Mouse (Mus musculus) testis, adult 2 months (tissue): ENCODE measurements around the gene Tsc2.

Experiments
- CTCF ChIP-seq: fragments of 200-500 bp; IDR thresholded peaks from 2 replicates; pipeline ENCODE4 v1.5.1; 2012; ENCODE audit warnings: low read depth, mild to moderate bottlenecking, inconsistent platforms, low read length, moderate library complexity; ENCODE audit not compliant: control insufficient read depth, insufficient read depth, insufficient replicate concordance
- POLR2A ChIP-seq: fragments of 200-500 bp; IDR thresholded peaks from 2 replicates; pipeline ENCODE4 v1.6.1; 2012; ENCODE audit warnings: low read depth, mild to moderate bottlenecking, inconsistent platforms, low read length, moderate library complexity; ENCODE audit not compliant: control insufficient read depth

DNA sequence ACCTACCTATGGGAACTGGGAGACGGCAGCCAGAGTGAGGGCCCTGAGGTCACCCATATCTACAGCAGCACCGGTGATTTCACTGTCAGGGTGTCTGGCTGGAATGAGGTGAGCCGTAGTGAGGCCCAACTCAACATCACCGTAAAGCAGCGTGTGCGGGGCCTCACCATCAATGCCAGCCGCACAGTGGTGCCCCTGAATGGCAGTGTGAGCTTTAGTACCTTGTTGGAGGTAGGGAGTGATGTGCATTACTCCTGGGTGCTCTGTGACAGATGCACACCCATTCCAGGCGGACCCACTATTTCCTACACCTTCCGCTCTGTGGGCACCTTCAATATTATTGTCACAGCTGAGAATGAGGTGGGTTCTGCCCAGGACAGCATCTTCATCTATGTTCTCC, 58.6 kb downstream of the Tsc2 start:
- TF ChIP-seq POLR2A (no peak), CTCF (no peak)
